Comparison of ENCODE assay signal across 9 mouse cellular contexts in genomic region chr13:52041467-52042421, GRCm38 (mm10).
DNase-seq lines count a peak whose midpoint lies in the region; ATAC-seq lines count a peak whose summit lies in the region.
"Had no signal": no experiment of that assay in that cellular context is flagged by ENCODE, and none has a peak within 500 bp of the region (broad histone marks: within the 10 kb centered on the region; RNA-seq: fewer than 3 reads in every experiment).

No protein-coding gene starts in this region.

- no peaks in the 10 kb centered on the region for H3K9me3 ChIP-seq in embryonic facial prominence, embryonic 14.5 days (ENCODE audit: control insufficient read depth, low read length)
- no peaks in the 10 kb centered on the region for H3K9me3 ChIP-seq in heart, embryonic 14.5 days (ENCODE audit: control insufficient read depth, low read length)
- no peaks in the 10 kb centered on the region for H3K9me3 ChIP-seq in kidney, embryonic 16.5 days (ENCODE audit: low read length)

- H3K4me1 ChIP-seq in embryonic facial prominence, embryonic 14.5 days (ENCODE audit: control insufficient read depth, insufficient read depth, low read length) = peaks cover 18% of the 10 kb centered on the region
- peaks cover 23 to 27% of the 10 kb centered on the region in 2 experiments for H3K4me1 ChIP-seq in heart, embryonic 14.5 days (ENCODE audit: control insufficient read depth in 2 of 2, insufficient read depth in 2 of 2, low read length in 2 of 2)
- peaks cover 32% of the 10 kb centered on the region for H3K4me1 ChIP-seq in kidney, embryonic 16.5 days (ENCODE audit: insufficient read depth, low read length)

- H3K9ac ChIP-seq in embryonic facial prominence, embryonic 14.5 days (ENCODE audit: low read depth, low read length) = 0 out of 2 replicates have a peak overlapping the region, but pooled peaks have one; percentile 20
- peak overlapping the region; percentile 12; the same call in 1 of the 2 replicates for H3K9ac ChIP-seq in heart, embryonic 14.5 days (ENCODE audit: low read length)
- no peak overlapping the region for H3K9ac ChIP-seq in kidney, embryonic 16.5 days (replicated peaks; ENCODE audit: low read length)
- H3K9ac ChIP-seq: liver, embryonic 14.5 days had no signal

- H3K27me3 ChIP-seq in embryonic facial prominence, embryonic 14.5 days (replicated peaks; ENCODE audit: control insufficient read depth, insufficient read depth, low read length) = no peaks in the 10 kb centered on the region
- H3K27me3 ChIP-seq in heart, embryonic 14.5 days (ENCODE audit: control insufficient read depth, insufficient read depth, low read length) = no peaks in the 10 kb centered on the region
- H3K27me3 ChIP-seq in kidney, embryonic 16.5 days (ENCODE audit: insufficient read depth, low read length) = no peaks in the 10 kb centered on the region

- H3K36me3 ChIP-seq in embryonic facial prominence, embryonic 14.5 days (ENCODE audit: control insufficient read depth, insufficient read depth, low read length) = no peaks in the 10 kb centered on the region
- H3K36me3 ChIP-seq in heart, embryonic 14.5 days (ENCODE audit: control insufficient read depth, insufficient read depth, low read length) = no peaks in the 10 kb centered on the region
- H3K36me3 ChIP-seq in kidney, embryonic 16.5 days (ENCODE audit: insufficient read depth, low read length) = no peaks in the 10 kb centered on the region

- DNase-seq in thymus, postnatal 14 days = peak; percentile 32
- DNase-seq in thymus, postnatal 0 days (ENCODE audit: low spot score) = no peak
- peak; percentile 92 for DNase-seq in embryonic facial prominence, embryonic 14.5 days (ENCODE audit: low spot score)
- DNase-seq in lung, postnatal 10 days = peak; percentile 79
- DNase-seq in spleen, postnatal 10 days (ENCODE audit: low spot score in 2 of 2) = no peak

- ATAC-seq in embryonic facial prominence, embryonic 14.5 days (ENCODE audit: low read depth) = peak; percentile 86
- peak; percentile 60; the same call in 1 of the 2 replicates for ATAC-seq in heart, embryonic 14.5 days (ENCODE audit: insufficient number of reproducible peaks, insufficient read depth, low FRiP score, low read depth)
- peak; percentile 40; the same call in 1 of the 2 replicates for ATAC-seq in kidney, embryonic 16.5 days (ENCODE audit: low FRiP score, low TSS enrichment)
- no peak for ATAC-seq in inflammation-experienced regulatory T-cells, adult 6 months

- H3K4me2 ChIP-seq in embryonic facial prominence, embryonic 14.5 days (ENCODE audit: low read depth, low read length) = peak overlapping the region; percentile 37
- H3K4me2 ChIP-seq in heart, embryonic 14.5 days (ENCODE audit: low read length) = peak overlapping the region; percentile 43
- H3K4me2 ChIP-seq in kidney, embryonic 16.5 days (replicated peaks; ENCODE audit: low read depth, low read length) = no peak overlapping the region

- 38% methylated on average over 15 of the region's 15 CpGs for WGBS in embryonic facial prominence, embryonic 14.5 days
- WGBS in heart, embryonic 14.5 days = 46% methylated on average over 15 of the region's 15 CpGs
- WGBS in kidney, embryonic 16.5 days = 35% methylated on average over 15 of the region's 15 CpGs

- no peak overlapping the region for H3K4me3 ChIP-seq in embryonic facial prominence, embryonic 14.5 days (ENCODE audit: low read depth, low read length)
- no peak overlapping the region for H3K4me3 ChIP-seq in heart, embryonic 14.5 days (ENCODE audit: control insufficient read depth in 1 of 2, insufficient read depth in 1 of 2, low read depth in 1 of 2, low read length in 2 of 2)
- no peak overlapping the region for H3K4me3 ChIP-seq in kidney, embryonic 16.5 days (ENCODE audit: low read length)

- peak overlapping the region; percentile 40 for H3K27ac ChIP-seq in embryonic facial prominence, embryonic 14.5 days (replicated peaks; ENCODE audit: low read depth, low read length)
- H3K27ac ChIP-seq in heart, embryonic 14.5 days (replicated peaks in 1 of 2; ENCODE audit: control insufficient read depth in 1 of 2, insufficient read depth in 1 of 2, low read depth in 2 of 2, low read length in 2 of 2) = peak overlapping the region; percentile 8 to 74; a peak in 2 of 4 replicates
- H3K27ac ChIP-seq in kidney, embryonic 16.5 days (ENCODE audit: low read length) = peak overlapping the region; percentile 14; the same call in 1 of the 2 replicates
- H3K27ac ChIP-seq: liver, embryonic 14.5 days had no signal

Comparison
In these comparisons a context has a peak if more than half of its experiments do, and no peak if none do; other contexts are left out.
1. DNase-seq: peak in thymus, postnatal 14 days (single experiment), embryonic facial prominence, embryonic 14.5 days (single experiment) and lung, postnatal 10 days (single experiment); none in thymus, postnatal 0 days (single experiment) and spleen, postnatal 10 days (0 of 2).
2. Peak in every context shown above with its lines, with median percentiles within 50 percentile points of each other: H3K27ac ChIP-seq.